Mouse (Mus musculus) heart, adult 2 months (tissue): ENCODE measurements around the gene 1110002E22Rik. TPM values are rescaled to one million over a fixed set of nuclear protein-coding genes. Genes with fewer than 3 reads are reported as not detected.

ENCODE experiments used
- DNase-seq, 2 experiments: peaks; one replicate each; pipeline ENCODE4 v3.0.0; 2021
- H3K27ac ChIP-seq: fragments of 200-600 bp; 2 replicates; pipeline ENCODE4 v1.8.1; 2022
- H3K27me3 ChIP-seq: fragments of 200-500 bp; 2 replicates; pipeline ENCODE4 v1.6.1; 2012; ENCODE audit warnings: mild to moderate bottlenecking, low read length, inconsistent platforms, mixed read lengths; ENCODE audit not compliant: control insufficient read depth, insufficient read depth
- H3K36me3 ChIP-seq: fragments of 200-500 bp; 2 replicates; pipeline ENCODE4 v1.6.1; 2012; ENCODE audit warnings: low read length, inconsistent platforms; ENCODE audit not compliant: control insufficient read depth, insufficient read depth
- H3K4me1 ChIP-seq: fragments of 200-500 bp; 2 replicates; pipeline ENCODE4 v1.6.1; 2011; ENCODE audit warnings: low read length; ENCODE audit not compliant: control insufficient read depth, insufficient read depth
- H3K4me3 ChIP-seq: fragments of 200-600 bp; 2 replicates; pipeline ENCODE4 v1.8.1; 2022
- H3K79me2 ChIP-seq: fragments of 200-500 bp; replicated peaks from 2 replicates; pipeline ENCODE4 v1.6.1; 2012; ENCODE audit warnings: mild to moderate bottlenecking, inconsistent platforms, low read length, moderate library complexity, mixed read lengths; ENCODE audit not compliant: control insufficient read depth, insufficient read depth
- H3K9ac ChIP-seq: fragments of 200-500 bp; 2 replicates; pipeline ENCODE4 v1.6.1; 2012; ENCODE audit warnings: low read depth, mild to moderate bottlenecking, control low read depth, inconsistent platforms, low read length, mixed read lengths
- CTCF ChIP-seq: fragments of 200-600 bp; IDR thresholded peaks from 2 replicates; pipeline ENCODE4 v1.8.1; 2022; ENCODE audit warnings: antibody characterized with exemption, mild to moderate bottlenecking, moderate library complexity
- EP300 ChIP-seq: fragments of 200-500 bp; IDR thresholded peaks from 2 replicates; pipeline ENCODE4 v1.6.1; 2011; ENCODE audit warnings: low read depth, low read length, control low read depth; ENCODE audit not compliant: insufficient read depth
- POLR2A ChIP-seq: fragments of 200-500 bp; IDR thresholded peaks from 2 replicates; pipeline ENCODE4 v1.6.1; 2011; ENCODE audit warnings: mild to moderate bottlenecking, low read depth, low read length, control low read depth; ENCODE audit not compliant: insufficient read depth
- WGBS: fragments of 180-500 bp; shearing (Covaris S2); methylation state at CpG from one replicate; pipeline ENCODE4 v1.1.7; 2018; 5-methylcytosine and 5-hydroxymethylcytosine counted together
- intact Hi-C: fragments of 180-260 bp; cut with DNase I; formaldehyde crosslinking; loops from one replicate; pipeline ENCODE4 v1.15.1; 2025
- polyA plus RNA-seq: library from polyadenylated mRNA; depleted of rRNA; stranded (reverse); fragments of >200 nt; gene quantifications from 2 replicates; pipeline ENCODE4 v1.2.3, GENCODE M21; 2012
- total RNA-seq, 2 experiments: library from RNA; stranded (reverse); gene quantifications; 2 replicates each; pipeline ENCODE4 v1.2.3; 2021

1110002E22Rik gene
- total and polyA plus RNA-seq, 3 experiments = 14.7 to 48.8 (median 48.1) TPM

- TF ChIP-seq EP300 (no peak), POLR2A (0 out of 2 replicates have a peak, but pooled peaks have one; percentile 30)
- DNase-seq = no peak
- peak overlapping the region; percentile 38; the same call in 1 of the 2 replicates for H3K9ac ChIP-seq
- 65% methylated on average over 3 of the region's 3 CpGs for WGBS
- H3K36me3 ChIP-seq = 0 out of 2 replicates have a peak, but pooled peaks cover 4% of the 10 kb centered on the region
- H3K79me2 ChIP-seq = no peaks in the 10 kb centered on the region
- no peak overlapping the region for H3K4me3 ChIP-seq
- H3K4me1 ChIP-seq = peaks cover 2% of the 10 kb centered on the region; the same call in 1 of the 2 replicates
- no peaks in the 10 kb centered on the region for H3K27me3 ChIP-seq
- intact Hi-C loops = no loop called here
- peak overlapping the region; percentile 70 for H3K27ac ChIP-seq
These were observed 23.1 kb upstream of the 1110002E22Rik start for GRCm38 (mm10) chr3:138041591-138042301.

- TF ChIP-seq EP300 (no peak), CTCF (no peak), POLR2A (no peak)
- no peak overlapping the region for H3K4me3 ChIP-seq
- no peaks in the 10 kb centered on the region for H3K79me2 ChIP-seq
- no peak overlapping the region for H3K27ac ChIP-seq
- H3K9ac ChIP-seq = no peak overlapping the region
- H3K36me3 ChIP-seq = 0 out of 2 replicates have a peak, but pooled peaks cover 4% of the 10 kb centered on the region
- WGBS = 70% methylated on average over 7 of the region's 7 CpGs
- no peak for DNase-seq
- H3K27me3 ChIP-seq = no peaks in the 10 kb centered on the region
- peaks cover 2% of the 10 kb centered on the region; the same call in 1 of the 2 replicates for H3K4me1 ChIP-seq
- intact Hi-C loops = no loop called here
These were observed 21.5 kb upstream of the 1110002E22Rik start for GRCm38 (mm10) chr3:138043316-138043715.

DNA sequence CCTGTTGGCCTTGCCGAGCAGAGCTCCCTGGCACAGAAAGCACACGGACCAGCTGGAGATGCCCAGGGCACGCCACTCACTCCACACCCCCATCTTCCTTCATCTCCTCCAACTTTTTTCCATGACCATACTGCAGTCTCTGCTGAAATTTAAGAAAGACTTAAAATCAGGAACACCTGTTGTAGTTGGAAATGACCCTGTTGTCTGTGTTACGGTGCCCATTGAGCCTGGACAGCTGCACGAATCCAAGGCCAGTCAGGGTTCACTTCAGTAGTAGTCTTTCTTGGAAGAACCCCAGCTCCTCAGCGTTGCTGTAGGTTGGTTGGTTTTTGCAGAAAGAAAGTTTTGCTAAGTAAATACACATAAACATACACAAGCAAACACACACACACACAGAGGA, 15.3 kb upstream of the 1110002E22Rik start:
- no peaks in the 10 kb centered on the region; the same call in 1 of the 2 replicates for H3K4me1 ChIP-seq
- H3K79me2 ChIP-seq = no peaks in the 10 kb centered on the region
- no peak for DNase-seq
- WGBS = 63% methylated on average over 6 of the region's 6 CpGs
- H3K27ac ChIP-seq = no peak overlapping the region
- H3K27me3 ChIP-seq = no peaks in the 10 kb centered on the region
- intact Hi-C loops = no loop called here
- TF ChIP-seq POLR2A (no peak), CTCF (no peak), EP300 (no peak)
- no peaks in the 10 kb centered on the region for H3K36me3 ChIP-seq
- H3K4me3 ChIP-seq = no peak overlapping the region
- no peak overlapping the region for H3K9ac ChIP-seq

- Histone ChIP-seq H3K27ac (no peak overlapping the region), H3K27me3 (no peaks in the 10 kb centered on the region), H3K36me3 (no peaks in the 10 kb centered on the region), H3K4me3 (no peak overlapping the region), H3K9ac (no peak overlapping the region), H3K4me1 (no peaks in the 10 kb centered on the region; the same call in 1 of the 2 replicates), H3K79me2 (no peaks in the 10 kb centered on the region)
- intact Hi-C loops = no loop called here
- 79% methylated on average over 11 of the region's 11 CpGs for WGBS
- TF ChIP-seq POLR2A (no peak), CTCF (no peak)
- DNase-seq = no peak
These were observed 14.1 kb upstream of the 1110002E22Rik start for GRCm38 (mm10) chr3:138050772-138051171.

DNA sequence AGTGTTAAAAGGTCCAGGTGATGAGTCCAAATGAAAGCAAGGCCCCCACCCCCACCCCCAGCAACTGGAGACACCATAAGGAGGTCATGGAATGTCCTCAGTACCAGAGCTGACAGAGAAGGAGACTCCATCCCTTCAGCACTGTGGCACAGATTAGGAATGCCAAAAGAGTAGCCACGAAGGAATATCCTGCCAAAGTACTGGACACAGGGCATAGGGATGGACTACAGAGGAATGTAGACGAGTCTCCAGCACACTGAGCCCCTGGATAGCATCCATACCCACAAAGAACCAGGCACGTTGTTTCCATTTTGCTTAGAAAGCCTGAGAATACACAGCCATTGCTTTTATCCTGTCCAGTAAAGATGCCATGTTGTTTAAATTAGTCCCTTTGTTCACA, 13.4 kb upstream of the 1110002E22Rik start:
- H3K4me1 ChIP-seq = no peaks in the 10 kb centered on the region; the same call in 1 of the 2 replicates
- no peaks in the 10 kb centered on the region for H3K27me3 ChIP-seq
- intact Hi-C loops = no loop called here
- no peak for DNase-seq
- WGBS = 43% methylated on average over 3 of the region's 3 CpGs
- TF ChIP-seq POLR2A (no peak), EP300 (no peak), CTCF (no peak)
- H3K27ac ChIP-seq = no peak overlapping the region
- no peak overlapping the region for H3K4me3 ChIP-seq
- no peaks in the 10 kb centered on the region for H3K79me2 ChIP-seq
- no peak overlapping the region for H3K9ac ChIP-seq
- no peaks in the 10 kb centered on the region for H3K36me3 ChIP-seq

DNA sequence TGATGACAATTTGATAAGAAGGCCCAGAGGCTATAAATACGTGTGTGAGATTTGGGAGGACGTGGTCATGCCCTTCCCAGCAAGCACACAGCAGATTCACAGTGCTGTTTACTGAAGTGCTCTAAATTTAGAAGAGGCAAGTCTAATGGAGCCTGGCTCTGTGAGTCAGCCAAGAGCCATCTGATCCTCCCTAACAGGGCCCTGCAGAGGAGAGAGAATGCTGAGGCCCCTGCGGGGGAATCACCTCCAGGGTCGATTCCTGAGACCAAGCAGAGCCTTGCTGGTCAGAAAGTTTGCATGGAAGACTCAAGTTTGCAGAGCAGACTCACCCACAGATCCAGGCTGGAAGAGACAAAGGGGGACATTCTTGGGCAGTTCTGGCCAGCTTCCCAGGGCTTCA, 10.9 kb upstream of the 1110002E22Rik start:
- intact Hi-C loops = no loop called here
- no peaks in the 10 kb centered on the region for H3K36me3 ChIP-seq
- peak; percentile 49; the same call in 1 of the 2 replicates for TF ChIP-seq POLR2A
- no peak for TF ChIP-seq CTCF
- 0 out of 2 replicates have a peak, but pooled peaks have one; percentile 39 for TF ChIP-seq EP300
- no peak overlapping the region for H3K4me3 ChIP-seq
- WGBS = 19% methylated on average over 4 of the region's 4 CpGs
- peak; percentile 56 to 64 for DNase-seq
- peak overlapping the region; percentile 47; the same call in 1 of the 2 replicates for H3K9ac ChIP-seq
- H3K4me1 ChIP-seq = no peaks in the 10 kb centered on the region; the same call in 1 of the 2 replicates
- no peaks in the 10 kb centered on the region for H3K27me3 ChIP-seq
- peak overlapping the region; percentile 86 for H3K27ac ChIP-seq
- H3K79me2 ChIP-seq = no peaks in the 10 kb centered on the region
